Mouse (Mus musculus) left cerebral cortex, adult 11 months (tissue): ENCODE data around the gene Trak1.
A peak's percentile ranks its signal among the peaks of the same experiment; 100 is the strongest.

Experiments
- DNase-seq: peaks from one replicate; pipeline ENCODE4 v3.0.0; 2022; ENCODE audit warnings: low spot score

Trak1 gene

GRCm38 (mm10) chr9:121398100-121398760, 100.9 kb downstream of the Trak1 start:
- no peak for DNase-seq

GRCm38 (mm10) chr9:121398761-121399160, 101.5 kb downstream of the Trak1 start:
- no peak for DNase-seq

GRCm38 (mm10) chr9:121400608-121401007, 103.3 kb downstream of the Trak1 start:
- no peak for DNase-seq

GRCm38 (mm10) chr9:121403157-121403671, 105.9 kb downstream of the Trak1 start:
- DNase-seq = peak; percentile 85

- DNase-seq = no peak
Observed at GRCm38 (mm10) chr9:121403699-121404098, 106.4 kb downstream of the Trak1 start.

GRCm38 (mm10) chr9:121405088-121405681, 107.9 kb downstream of the Trak1 start:
- DNase-seq = no peak

GRCm38 (mm10) chr9:121405792-121406191, 108.5 kb downstream of the Trak1 start:
- no peak for DNase-seq

- DNase-seq = no peak
Observed at GRCm38 (mm10) chr9:121414237-121414636, 116.9 kb downstream of the Trak1 start.

- no peak for DNase-seq
Observed at GRCm38 (mm10) chr9:121415626-121416241, 118.4 kb downstream of the Trak1 start.

GRCm38 (mm10) chr9:121416460-121416859, 119.2 kb downstream of the Trak1 start:
- DNase-seq = no peak

- no peak for DNase-seq
Observed at GRCm38 (mm10) chr9:121416872-121417637, 119.8 kb downstream of the Trak1 start.

GRCm38 (mm10) chr9:121419011-121419410, 121.7 kb downstream of the Trak1 start:
- DNase-seq = no peak

- DNase-seq = no peak
Observed at GRCm38 (mm10) chr9:121419573-121419972, 122.3 kb downstream of the Trak1 start.

GRCm38 (mm10) chr9:121420817-121421216, 123.5 kb downstream of the Trak1 start:
- no peak for DNase-seq

GRCm38 (mm10) chr9:121422402-121422801, 125.1 kb downstream of the Trak1 start:
- no peak for DNase-seq

GRCm38 (mm10) chr9:121423621-121424020, 126.3 kb downstream of the Trak1 start:
- DNase-seq = no peak

GRCm38 (mm10) chr9:121424281-121425164, 127.2 kb downstream of the Trak1 start:
- no peak for DNase-seq

GRCm38 (mm10) chr9:121426451-121426850, 129.1 kb downstream of the Trak1 start:
- no peak for DNase-seq

GRCm38 (mm10) chr9:121426902-121427301, 129.6 kb downstream of the Trak1 start:
- DNase-seq = no peak

GRCm38 (mm10) chr9:121429592-121429991, 132.3 kb downstream of the Trak1 start:
- no peak for DNase-seq

GRCm38 (mm10) chr9:121430379-121430778, 133.1 kb downstream of the Trak1 start:
- no peak for DNase-seq
